Comparison of ENCODE assay signal across 8 mouse cellular contexts in the genomic region with DNA sequence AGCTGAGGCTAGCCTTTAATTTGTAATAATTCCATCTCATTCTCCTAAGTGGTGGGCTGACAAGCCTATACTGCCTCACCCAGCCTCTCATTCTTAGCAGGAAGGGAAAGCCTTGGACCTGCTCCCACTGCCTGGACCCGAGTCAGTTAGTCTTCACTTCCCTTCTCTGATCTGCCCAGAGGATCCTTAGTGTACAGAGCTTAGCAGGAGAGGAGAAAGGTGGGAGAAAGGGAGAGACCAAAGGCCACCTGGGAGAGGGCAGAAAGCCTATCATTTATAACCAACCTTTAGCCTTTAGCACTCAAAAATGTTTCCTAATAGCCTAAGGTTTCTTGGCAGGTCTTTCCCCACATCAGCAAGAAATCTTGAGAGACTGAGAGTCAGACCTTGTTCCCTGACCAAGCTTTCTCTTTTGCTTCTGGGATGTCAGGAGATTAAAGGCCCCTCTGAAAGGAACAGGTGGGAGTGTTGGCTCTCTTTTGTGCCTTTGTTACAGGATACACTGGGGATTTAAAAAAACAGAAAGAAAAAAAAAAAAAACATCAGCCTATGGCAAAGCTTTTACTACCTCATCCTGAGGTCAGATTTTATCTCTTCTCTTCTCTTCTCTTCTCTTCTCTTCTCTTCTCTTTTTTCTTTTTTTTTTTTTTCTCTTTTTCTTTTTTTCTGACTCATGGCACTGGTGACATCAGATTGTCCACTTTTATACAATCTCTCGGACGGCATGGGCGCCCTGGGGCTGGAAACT. TPM values are rescaled to one million over a fixed set of nuclear protein-coding genes. Genes with fewer than 3 reads are reported as not detected.
DNase-seq lines count a peak whose midpoint lies in the region; ATAC-seq lines count a peak whose summit lies in the region.

No protein-coding gene starts in this region.

- H3K27me3 ChIP-seq in forebrain, embryonic 13.5 days, result no peaks in the 10 kb centered on the region
- H3K27me3 ChIP-seq in forebrain, embryonic 12.5 days, result no peaks in the 10 kb centered on the region
- no peaks in the 10 kb centered on the region for H3K27me3 ChIP-seq in megakaryocyte, embryonic 14.5 days (replicated peaks)
- no peaks in the 10 kb centered on the region for H3K27me3 ChIP-seq in hindbrain, embryonic 16.5 days (replicated peaks; ENCODE audit: control insufficient read depth, insufficient read depth, low read length)
- no peaks in the 10 kb centered on the region for H3K27me3 ChIP-seq in midbrain, embryonic 15.5 days (replicated peaks)

- H3K4me1 ChIP-seq in forebrain, embryonic 13.5 days, result peaks cover 41% of the 10 kb centered on the region
- H3K4me1 ChIP-seq in forebrain, embryonic 12.5 days, result peaks cover 29% of the 10 kb centered on the region
- peaks cover 85% of the 10 kb centered on the region for H3K4me1 ChIP-seq in megakaryocyte, embryonic 14.5 days
- H3K4me1 ChIP-seq in hindbrain, embryonic 16.5 days (ENCODE audit: control insufficient read depth, insufficient read depth, low read depth, low read length), result peaks cover 33% of the 10 kb centered on the region
- peaks cover 49% of the 10 kb centered on the region for H3K4me1 ChIP-seq in midbrain, embryonic 15.5 days

- ATAC-seq in forebrain, embryonic 13.5 days, result no peak
- ATAC-seq in forebrain, embryonic 12.5 days (ENCODE audit: low FRiP score), result no peak
- no peak for ATAC-seq in megakaryocyte, adult 5-6 weeks (ENCODE audit: poor library complexity, severe bottlenecking)
- ATAC-seq in hindbrain, embryonic 16.5 days, result no peak
- no peak for ATAC-seq in midbrain, embryonic 15.5 days (replicated peaks)

- peak overlapping the region; percentile 37 for H3K4me2 ChIP-seq in forebrain, embryonic 13.5 days
- H3K4me2 ChIP-seq in forebrain, embryonic 12.5 days, result no peak overlapping the region
- H3K4me2 ChIP-seq in hindbrain, embryonic 16.5 days (ENCODE audit: low read length), result peak overlapping the region; percentile 97
- H3K4me2 ChIP-seq in midbrain, embryonic 15.5 days, result peak overlapping the region; percentile 90

- H3K9me3 ChIP-seq in forebrain, embryonic 13.5 days (replicated peaks), result no peaks in the 10 kb centered on the region
- H3K9me3 ChIP-seq in forebrain, embryonic 12.5 days, result no peaks in the 10 kb centered on the region
- no peaks in the 10 kb centered on the region for H3K9me3 ChIP-seq in megakaryocyte, embryonic 14.5 days
- no peaks in the 10 kb centered on the region for H3K9me3 ChIP-seq in hindbrain, embryonic 16.5 days (ENCODE audit: control insufficient read depth, low read length)
- H3K9me3 ChIP-seq in midbrain, embryonic 15.5 days, result no peaks in the 10 kb centered on the region

- no peak overlapping the region for H3K27ac ChIP-seq in forebrain, embryonic 13.5 days
- H3K27ac ChIP-seq in forebrain, embryonic 12.5 days, result no peak overlapping the region
- no peak overlapping the region for H3K27ac ChIP-seq in hindbrain, embryonic 16.5 days (ENCODE audit: low read depth, low read length)
- H3K27ac ChIP-seq in midbrain, embryonic 15.5 days, result no peak overlapping the region

- no peak for DNase-seq in urinary bladder, postnatal 14 days (ENCODE audit: low spot score)
- no peak for DNase-seq in urinary bladder, postnatal 36 days (ENCODE audit: low spot score in 2 of 2)

- 40% methylated on average over 4 of the region's 4 CpGs for WGBS in forebrain, embryonic 13.5 days
- WGBS in forebrain, embryonic 12.5 days, result 34% methylated on average over 4 of the region's 4 CpGs
- 59% methylated on average over 4 of the region's 4 CpGs for WGBS in hindbrain, embryonic 16.5 days
- 48% methylated on average over 4 of the region's 4 CpGs for WGBS in midbrain, embryonic 15.5 days

- no peaks in the 10 kb centered on the region for H3K36me3 ChIP-seq in forebrain, embryonic 13.5 days (ENCODE audit: poor library complexity, severe bottlenecking)
- H3K36me3 ChIP-seq in forebrain, embryonic 12.5 days (replicated peaks), result no peaks in the 10 kb centered on the region
- peaks cover 55% of the 10 kb centered on the region for H3K36me3 ChIP-seq in megakaryocyte, embryonic 14.5 days (replicated peaks; ENCODE audit: low read length)
- no peaks in the 10 kb centered on the region for H3K36me3 ChIP-seq in hindbrain, embryonic 16.5 days (ENCODE audit: control insufficient read depth, insufficient read depth, low read length)
- H3K36me3 ChIP-seq in midbrain, embryonic 15.5 days (replicated peaks), result no peaks in the 10 kb centered on the region

- peak overlapping the region; percentile 32 for H3K9ac ChIP-seq in forebrain, embryonic 13.5 days
- no peak overlapping the region for H3K9ac ChIP-seq in forebrain, embryonic 12.5 days
- no peak overlapping the region for H3K9ac ChIP-seq in hindbrain, embryonic 16.5 days (ENCODE audit: low read depth, low read length)
- H3K9ac ChIP-seq in midbrain, embryonic 15.5 days, result peak overlapping the region; percentile 20; the same call in 1 of the 2 replicates

- no peak overlapping the region for H3K4me3 ChIP-seq in forebrain, embryonic 13.5 days
- H3K4me3 ChIP-seq in forebrain, embryonic 12.5 days (replicated peaks), result no peak overlapping the region
- H3K4me3 ChIP-seq in megakaryocyte, embryonic 14.5 days (replicated peaks), result peak overlapping the region; percentile 99
- H3K4me3 ChIP-seq in hindbrain, embryonic 16.5 days (ENCODE audit: low read length), result peak overlapping the region; percentile 3
- peak overlapping the region; percentile 80 for H3K4me3 ChIP-seq in midbrain, embryonic 15.5 days

RNA-seq across cellular contexts. Expression of gene Slc43a2, which starts 3.0 kb away (rescaled TPM):
- polyA plus RNA-seq in forebrain, embryonic 13.5 days (2015; fragmentation: Nextera tagmentation; extraction: Ambion mirVana), result 11.3 and 11.7 TPM in 2 replicates
- 11.4 TPM in 2 replicates for polyA plus RNA-seq in forebrain, embryonic 12.5 days (2016; fragmentation: Nextera tagmentation; extraction: Ambion mirVana)
- 18.9 and 35.4 TPM in 2 replicates for polyA plus RNA-seq in megakaryocyte, embryonic 14.5 days (2012; ENCODE audit: insufficient read depth, low replicate concordance)
- 30.6 and 32.3 TPM in 2 replicates for total RNA-seq in megakaryocyte, adult 5-6 weeks (2015)
- total RNA-seq in megakaryocyte, adult 5-6 weeks (2017), result 32.2 and 33.5 TPM in 2 replicates
- polyA plus RNA-seq in hindbrain, embryonic 16.5 days (2015; fragmentation: Nextera tagmentation; extraction: Ambion mirVana), result 16.0 and 16.9 TPM in 2 replicates
- 17.7 and 20.2 TPM in 2 replicates for polyA plus RNA-seq in midbrain, embryonic 15.5 days (2015; fragmentation: Nextera tagmentation; extraction: Ambion mirVana)

RNA-seq across cellular contexts. Expression of gene Scarf1, which starts 21.1 kb away (rescaled TPM):
- polyA plus RNA-seq in forebrain, embryonic 13.5 days (2015; fragmentation: Nextera tagmentation; extraction: Ambion mirVana), result 3.3 TPM in 2 replicates
- 3.0 and 3.9 TPM in 2 replicates for polyA plus RNA-seq in forebrain, embryonic 12.5 days (2016; fragmentation: Nextera tagmentation; extraction: Ambion mirVana)
- 27.4 and 42.5 TPM in 2 replicates for polyA plus RNA-seq in megakaryocyte, embryonic 14.5 days (2012; ENCODE audit: insufficient read depth, low replicate concordance)
- total RNA-seq in megakaryocyte, adult 5-6 weeks (2015), result 0.41 and 1.1 TPM in 2 replicates
- total RNA-seq in megakaryocyte, adult 5-6 weeks (2017), result 0.66 and 0.85 TPM in 2 replicates
- polyA plus RNA-seq in hindbrain, embryonic 16.5 days (2015; fragmentation: Nextera tagmentation; extraction: Ambion mirVana), result 4.2 and 4.6 TPM in 2 replicates
- polyA plus RNA-seq in midbrain, embryonic 15.5 days (2015; fragmentation: Nextera tagmentation; extraction: Ambion mirVana), result 4.6 and 5.2 TPM in 2 replicates

RNA-seq across cellular contexts. Expression of gene Rilp, which starts 24.6 kb away (rescaled TPM):
- 0.40 and 0.47 TPM in 2 replicates for polyA plus RNA-seq in forebrain, embryonic 13.5 days (2015; fragmentation: Nextera tagmentation; extraction: Ambion mirVana)
- polyA plus RNA-seq in forebrain, embryonic 12.5 days (2016; fragmentation: Nextera tagmentation; extraction: Ambion mirVana), result 0.22 and 0.34 TPM in 2 replicates
- polyA plus RNA-seq in megakaryocyte, embryonic 14.5 days (2012; ENCODE audit: insufficient read depth, low replicate concordance), result 4.2 and 9.5 TPM in 2 replicates
- 0.98 and 1.2 TPM in 2 replicates for total RNA-seq in megakaryocyte, adult 5-6 weeks (2015)
- 0.55 and 1.8 TPM in 2 replicates for total RNA-seq in megakaryocyte, adult 5-6 weeks (2017)
- polyA plus RNA-seq in hindbrain, embryonic 16.5 days (2015; fragmentation: Nextera tagmentation; extraction: Ambion mirVana), result 2.9 and 4.2 TPM in 2 replicates
- polyA plus RNA-seq in midbrain, embryonic 15.5 days (2015; fragmentation: Nextera tagmentation; extraction: Ambion mirVana), result 1.9 and 2.0 TPM in 2 replicates

RNA-seq across cellular contexts. Expression of gene Prpf8, which starts 47.8 kb away (rescaled TPM):
- polyA plus RNA-seq in forebrain, embryonic 13.5 days (2015; fragmentation: Nextera tagmentation; extraction: Ambion mirVana), result 56.3 and 63.2 TPM in 2 replicates
- 87.9 and 92.6 TPM in 2 replicates for polyA plus RNA-seq in forebrain, embryonic 12.5 days (2016; fragmentation: Nextera tagmentation; extraction: Ambion mirVana)
- polyA plus RNA-seq in megakaryocyte, embryonic 14.5 days (2012; ENCODE audit: insufficient read depth, low replicate concordance), result 18.1 and 35.1 TPM in 2 replicates
- total RNA-seq in megakaryocyte, adult 5-6 weeks (2015), result 91.3 and 102 TPM in 2 replicates
- 69.3 and 90.7 TPM in 2 replicates for total RNA-seq in megakaryocyte, adult 5-6 weeks (2017)
- polyA plus RNA-seq in hindbrain, embryonic 16.5 days (2015; fragmentation: Nextera tagmentation; extraction: Ambion mirVana), result 38.8 and 41.9 TPM in 2 replicates
- 54.8 and 56.4 TPM in 2 replicates for polyA plus RNA-seq in midbrain, embryonic 15.5 days (2015; fragmentation: Nextera tagmentation; extraction: Ambion mirVana)

RNA-seq across cellular contexts. Expression of gene Pitpna, which starts 53.4 kb away (rescaled TPM):
- 70.0 and 70.8 TPM in 2 replicates for polyA plus RNA-seq in forebrain, embryonic 13.5 days (2015; fragmentation: Nextera tagmentation; extraction: Ambion mirVana)
- polyA plus RNA-seq in forebrain, embryonic 12.5 days (2016; fragmentation: Nextera tagmentation; extraction: Ambion mirVana), result 95.5 and 96.1 TPM in 2 replicates
- 28.3 and 62.8 TPM in 2 replicates for polyA plus RNA-seq in megakaryocyte, embryonic 14.5 days (2012; ENCODE audit: insufficient read depth, low replicate concordance)
- 387 and 430 TPM in 2 replicates for total RNA-seq in megakaryocyte, adult 5-6 weeks (2015)
- 178 and 226 TPM in 2 replicates for total RNA-seq in megakaryocyte, adult 5-6 weeks (2017)
- 109 and 110 TPM in 2 replicates for polyA plus RNA-seq in hindbrain, embryonic 16.5 days (2015; fragmentation: Nextera tagmentation; extraction: Ambion mirVana)
- polyA plus RNA-seq in midbrain, embryonic 15.5 days (2015; fragmentation: Nextera tagmentation; extraction: Ambion mirVana), result 103 and 116 TPM in 2 replicates

Comparison
In these comparisons a context has a peak if more than half of its experiments do, and no peak if none do; other contexts are left out.
1. H3K9ac ChIP-seq: peak in forebrain, embryonic 13.5 days (single experiment) and midbrain, embryonic 15.5 days (single experiment); none in forebrain, embryonic 12.5 days (single experiment) and hindbrain, embryonic 16.5 days (single experiment).
2. H3K4me3 ChIP-seq: peak in megakaryocyte, embryonic 14.5 days (single experiment), hindbrain, embryonic 16.5 days (single experiment) and midbrain, embryonic 15.5 days (single experiment); none in forebrain, embryonic 13.5 days (single experiment) and forebrain, embryonic 12.5 days (single experiment).